Mouse (Mus musculus) layer of hippocampus, postnatal 25 days (tissue): ENCODE measurements around the gene Hoxb3. TPM values are rescaled to one million over a fixed set of nuclear protein-coding genes. Genes with fewer than 3 reads are reported as not detected.

ENCODE experiments used
- DNase-seq, 2 experiments: peaks; one replicate each; pipeline ENCODE4 v3.0.0; 2022; ENCODE audit warnings: mixed read lengths in 2 of 2, low spot score in 1 of 2; ENCODE audit errors: extremely low spot score in 1 of 2
- total RNA-seq, 2 experiments: library from RNA; stranded (reverse); gene quantifications; 2 replicates each; pipeline ENCODE4 v1.2.3; 2021

Gene Hoxb3
- total RNA-seq, 2 experiments from 2014 or later = not detected

- DNase-seq = no peak
Measured at GRCm38 (mm10) chr11:96316696-96317607, 6.2 kb upstream of the Hoxb3 start.

GRCm38 (mm10) chr11:96317608-96318367 lies 5.3 kb upstream of the Hoxb3 start, which contains the start of gene Hoxb4:
Gene Hoxb4, plus strand, starts transcription at chr11:96318267.
- DNase-seq = no peak

- no peak for DNase-seq
Measured at GRCm38 (mm10) chr11:96318368-96319070, 4.6 kb upstream of the Hoxb3 start.

- no peak for DNase-seq
Measured at GRCm38 (mm10) chr11:96319071-96319902, 3.8 kb upstream of the Hoxb3 start.

GRCm38 (mm10) chr11:96319910-96320309 lies 3.2 kb upstream of the Hoxb3 start:
- no peak for DNase-seq

- DNase-seq = no peak
Measured at GRCm38 (mm10) chr11:96320688-96321087, 2.4 kb upstream of the Hoxb3 start.

GRCm38 (mm10) chr11:96321846-96322245 lies 1.3 kb upstream of the Hoxb3 start:
- no peak for DNase-seq

- no peak for DNase-seq
Measured at GRCm38 (mm10) chr11:96322738-96323137, 388 bp upstream of the Hoxb3 start.

GRCm38 (mm10) chr11:96324125-96324524 lies 999 bp downstream of the Hoxb3 start:
- no peak for DNase-seq

- DNase-seq = no peak
Measured at GRCm38 (mm10) chr11:96324965-96325364, 1.8 kb downstream of the Hoxb3 start.

GRCm38 (mm10) chr11:96325747-96326212 lies 2.7 kb downstream of the Hoxb3 start:
- DNase-seq = no peak

- DNase-seq = no peak
Measured at GRCm38 (mm10) chr11:96326705-96327104, 3.6 kb downstream of the Hoxb3 start.

GRCm38 (mm10) chr11:96327122-96327521 lies 4.0 kb downstream of the Hoxb3 start:
- DNase-seq = no peak

GRCm38 (mm10) chr11:96327750-96328149 lies 4.6 kb downstream of the Hoxb3 start:
- DNase-seq = no peak

- no peak for DNase-seq
Measured at GRCm38 (mm10) chr11:96328605-96329004, 5.5 kb downstream of the Hoxb3 start.

GRCm38 (mm10) chr11:96332105-96332504 lies 9.0 kb downstream of the Hoxb3 start:
- DNase-seq = no peak

- no peak for DNase-seq
Measured at GRCm38 (mm10) chr11:96332618-96333032, 9.5 kb downstream of the Hoxb3 start.

- DNase-seq = no peak
Measured at GRCm38 (mm10) chr11:96333241-96334001, 10.3 kb downstream of the Hoxb3 start.

GRCm38 (mm10) chr11:96334002-96334364 lies 10.9 kb downstream of the Hoxb3 start:
- DNase-seq = no peak
